Mouse (Mus musculus): ENCODE results near the gene Coq5. TPM values are rescaled to one million over a fixed set of nuclear protein-coding genes. Genes with fewer than 3 reads are reported as not detected.

Gene Coq5
- polyA plus RNA-seq (2011; ENCODE audit: insufficient read length, low read depth, missing spikeins) = 15.8 and 17.5 TPM in 2 replicates

DNA sequence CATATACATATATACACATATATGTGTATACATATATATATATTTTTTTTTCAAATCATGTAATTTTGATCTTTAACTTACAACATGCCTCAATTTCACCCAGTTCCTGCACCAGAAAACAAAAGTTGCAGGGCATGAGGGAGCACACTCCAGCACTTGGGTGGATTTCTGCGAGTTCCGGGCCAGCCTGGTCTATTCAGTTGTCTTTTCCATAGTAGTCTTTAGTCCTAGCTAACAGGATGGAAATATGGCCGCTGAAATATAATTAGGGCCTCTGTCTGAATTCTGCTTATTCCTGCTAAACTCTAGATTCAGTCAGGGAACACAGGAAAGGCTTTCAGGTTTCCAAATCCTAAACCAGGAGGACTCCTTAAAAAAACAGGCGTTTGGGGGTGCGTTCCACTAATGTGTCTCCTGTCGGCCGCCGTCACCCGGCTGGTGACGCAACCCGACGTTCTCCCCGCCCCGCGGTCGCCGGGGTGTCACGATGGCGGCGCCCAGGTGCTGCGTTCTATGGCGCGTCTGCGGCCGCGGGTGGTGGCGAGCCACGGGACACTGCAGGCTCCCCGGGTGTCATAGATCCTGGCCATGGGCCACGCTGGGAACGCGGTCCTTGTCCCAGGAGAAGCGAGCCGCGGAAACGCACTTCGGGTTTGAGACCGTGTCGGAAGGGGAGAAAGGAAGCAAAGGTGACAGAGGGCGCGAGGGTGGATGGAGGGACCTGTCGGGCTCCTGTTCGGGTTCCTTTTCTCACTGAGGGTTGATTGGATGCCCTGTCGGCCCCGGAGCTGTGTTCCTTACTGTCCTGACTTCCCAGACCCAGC, at the start of gene Coq5:
Gene Coq5, plus strand, starts transcription at position 441 of the 824 bp plus-strand sequence.
- TF ChIP-seq CTCF (IDR thresholded peaks at IDR 0.05; ENCODE audit: borderline replicate concordance, insufficient read depth, low read length) (no peak), POLR2A (IDR thresholded peaks at IDR 0.05; ENCODE audit: low read depth, low read length) (peak; percentile 71)
- Histone ChIP-seq H3K4me3 (ENCODE audit: insufficient read depth, low read length) (peak within 1 kb of the TSS; percentile 98), H3K27ac (ENCODE audit: insufficient read depth, low read length) (no peak within 1 kb of the TSS), H3K4me1 (ENCODE audit: control insufficient read depth, insufficient read depth, low read length) (no peaks in the 10 kb centered on the region; the same call in 1 of the 2 replicates)

GRCm38 (mm10) chr5:115230830-115231551, 48.5 kb upstream of the Coq5 start:
- Histone ChIP-seq H3K4me3 (ENCODE audit: insufficient read depth, low read length) (no peak overlapping the region), H3K4me1 (ENCODE audit: control insufficient read depth, insufficient read depth, low read length) (no peaks in the 10 kb centered on the region), H3K27ac (ENCODE audit: insufficient read depth, low read length) (no peak overlapping the region)
- TF ChIP-seq POLR2A (IDR thresholded peaks at IDR 0.05; ENCODE audit: low read depth, low read length) (no peak), CTCF (IDR thresholded peaks at IDR 0.05; ENCODE audit: borderline replicate concordance, insufficient read depth, low read length) (no peak)

GRCm38 (mm10) chr5:115231552-115232120, 47.8 kb upstream of the Coq5 start:
- Histone ChIP-seq H3K27ac (ENCODE audit: insufficient read depth, low read length) (no peak overlapping the region), H3K4me1 (ENCODE audit: control insufficient read depth, insufficient read depth, low read length) (no peaks in the 10 kb centered on the region), H3K4me3 (ENCODE audit: insufficient read depth, low read length) (no peak overlapping the region)
- TF ChIP-seq CTCF (IDR thresholded peaks at IDR 0.05; ENCODE audit: borderline replicate concordance, insufficient read depth, low read length) (no peak), POLR2A (IDR thresholded peaks at IDR 0.05; ENCODE audit: low read depth, low read length) (no peak)

DNA sequence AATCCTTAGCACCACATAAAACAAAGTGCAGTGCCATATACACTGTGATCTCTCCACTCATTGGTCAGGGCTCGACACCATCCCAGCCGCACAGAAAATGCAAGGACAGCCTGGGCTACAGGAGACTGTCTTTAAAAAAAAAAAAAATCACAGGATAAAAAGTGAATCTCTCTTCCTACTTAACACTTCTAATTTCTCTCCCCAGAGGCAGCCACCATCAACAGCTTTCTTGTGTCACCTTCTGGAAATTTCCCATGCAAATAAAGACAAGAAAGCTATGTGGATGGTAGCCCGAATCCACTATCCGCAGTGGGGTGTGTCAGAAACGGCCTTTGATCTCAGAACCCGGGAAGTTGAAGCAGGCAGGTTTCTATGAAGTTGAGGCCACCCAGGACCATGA, 47.0 kb upstream of the Coq5 start:
- H3K27ac ChIP-seq (ENCODE audit: insufficient read depth, low read length) = no peak overlapping the region
- no peaks in the 10 kb centered on the region for H3K4me1 ChIP-seq (ENCODE audit: control insufficient read depth, insufficient read depth, low read length)
- TF ChIP-seq POLR2A (IDR thresholded peaks at IDR 0.05; ENCODE audit: low read depth, low read length) (no peak), CTCF (IDR thresholded peaks at IDR 0.05; ENCODE audit: borderline replicate concordance, insufficient read depth, low read length) (no peak)
- H3K4me3 ChIP-seq (ENCODE audit: insufficient read depth, low read length) = no peak overlapping the region

GRCm38 (mm10) chr5:115233031-115233780, 46.3 kb upstream of the Coq5 start:
- Histone ChIP-seq H3K4me1 (ENCODE audit: control insufficient read depth, insufficient read depth, low read length) (no peaks in the 10 kb centered on the region), H3K27ac (ENCODE audit: insufficient read depth, low read length) (no peak overlapping the region), H3K4me3 (ENCODE audit: insufficient read depth, low read length) (no peak overlapping the region)
- no peak for TF ChIP-seq CTCF (IDR thresholded peaks at IDR 0.05; ENCODE audit: borderline replicate concordance, insufficient read depth, low read length)
- no peak for TF ChIP-seq POLR2A (IDR thresholded peaks at IDR 0.05; ENCODE audit: low read depth, low read length)

DNA sequence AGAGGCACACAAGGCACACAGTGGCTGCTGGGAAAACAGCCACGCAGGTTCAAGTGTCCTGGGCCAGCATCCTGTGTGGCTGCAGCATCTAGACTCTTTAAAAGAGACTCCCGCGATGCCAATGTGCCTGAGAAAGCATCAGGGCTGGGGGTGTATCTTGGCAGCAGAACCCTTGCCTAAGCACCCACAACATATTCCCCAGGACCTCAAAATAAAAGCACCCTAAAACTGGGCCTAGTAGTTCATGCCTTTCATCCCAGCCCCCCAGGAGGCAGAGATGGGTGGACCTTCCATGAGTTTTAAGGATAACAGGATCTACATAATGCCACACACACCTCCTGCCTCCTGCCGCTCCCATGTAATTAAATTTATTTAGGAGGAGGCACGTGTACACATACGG, 44.9 kb upstream of the Coq5 start:
- Histone ChIP-seq H3K27ac (ENCODE audit: insufficient read depth, low read length) (no peak overlapping the region), H3K4me1 (ENCODE audit: control insufficient read depth, insufficient read depth, low read length) (0 out of 2 replicates have a peak, but pooled peaks cover 3% of the 10 kb centered on the region), H3K4me3 (ENCODE audit: insufficient read depth, low read length) (no peak overlapping the region)
- TF ChIP-seq CTCF (IDR thresholded peaks at IDR 0.05; ENCODE audit: borderline replicate concordance, insufficient read depth, low read length) = no peak
- TF ChIP-seq POLR2A (IDR thresholded peaks at IDR 0.05; ENCODE audit: low read depth, low read length) = no peak

GRCm38 (mm10) chr5:115235323-115235771, 44.1 kb upstream of the Coq5 start:
- H3K4me1 ChIP-seq (ENCODE audit: control insufficient read depth, insufficient read depth, low read length) = 0 out of 2 replicates have a peak, but pooled peaks cover 3% of the 10 kb centered on the region
- TF ChIP-seq POLR2A (IDR thresholded peaks at IDR 0.05; ENCODE audit: low read depth, low read length) (0 out of 2 replicates have a peak, but pooled peaks have one; percentile 24), CTCF (IDR thresholded peaks at IDR 0.05; ENCODE audit: borderline replicate concordance, insufficient read depth, low read length) (no peak)
- peak overlapping the region; percentile 3; the same call in 1 of the 2 replicates for H3K27ac ChIP-seq (ENCODE audit: insufficient read depth, low read length)
- H3K4me3 ChIP-seq (ENCODE audit: insufficient read depth, low read length) = peak overlapping the region; percentile 57

DNA sequence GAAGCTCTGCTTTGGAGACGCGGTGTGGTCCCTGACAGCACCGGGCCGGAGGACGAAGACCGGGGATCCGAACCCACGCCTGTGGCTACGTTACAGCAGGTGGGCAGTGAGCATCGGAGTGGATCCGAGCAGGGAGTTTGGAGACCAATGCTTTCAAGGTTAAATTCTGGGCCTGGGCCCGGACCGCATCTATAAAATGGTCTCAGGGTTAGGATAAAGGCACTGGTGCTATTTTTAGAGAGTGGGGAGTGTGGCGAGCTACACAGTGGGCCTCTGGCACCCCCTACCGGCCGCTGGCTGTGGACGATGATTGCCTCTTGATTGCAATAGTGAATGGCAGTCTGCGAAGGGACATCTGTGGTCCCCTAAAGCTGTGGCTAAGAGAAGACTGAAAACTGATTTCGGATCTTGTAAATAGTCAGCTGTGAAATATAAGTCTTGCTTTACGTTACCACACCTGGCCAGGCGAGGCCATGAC, 43.6 kb upstream of the Coq5 start, which contains the start of gene Pop5:
Gene Pop5, plus strand, starts transcription at position 51 of the 478 bp plus-strand sequence.
- 0 out of 2 replicates have a peak, but pooled peaks cover 3% of the 10 kb centered on the region for H3K4me1 ChIP-seq (ENCODE audit: control insufficient read depth, insufficient read depth, low read length)
- H3K27ac ChIP-seq (ENCODE audit: insufficient read depth, low read length) = peak within 1 kb of the TSS; percentile 3; the same call in 1 of the 2 replicates
- no peak for TF ChIP-seq POLR2A (IDR thresholded peaks at IDR 0.05; ENCODE audit: low read depth, low read length)
- peak; percentile 89 for TF ChIP-seq CTCF (IDR thresholded peaks at IDR 0.05; ENCODE audit: borderline replicate concordance, insufficient read depth, low read length)
- H3K4me3 ChIP-seq (ENCODE audit: insufficient read depth, low read length) = peak within 1 kb of the TSS; percentile 57

Measured in embryonic fibroblast, embryonic 13.5 days (primary cell).